Mouse (Mus musculus): Measurements from ENCODE around the gene Rnf224. TPM values are rescaled to one million over a fixed set of nuclear protein-coding genes. Genes with fewer than 3 reads are reported as not detected.

Rnf224 gene
- total and polyA plus RNA-seq, 3 experiments: 0.10 TPM; not detected in 2

DNA sequence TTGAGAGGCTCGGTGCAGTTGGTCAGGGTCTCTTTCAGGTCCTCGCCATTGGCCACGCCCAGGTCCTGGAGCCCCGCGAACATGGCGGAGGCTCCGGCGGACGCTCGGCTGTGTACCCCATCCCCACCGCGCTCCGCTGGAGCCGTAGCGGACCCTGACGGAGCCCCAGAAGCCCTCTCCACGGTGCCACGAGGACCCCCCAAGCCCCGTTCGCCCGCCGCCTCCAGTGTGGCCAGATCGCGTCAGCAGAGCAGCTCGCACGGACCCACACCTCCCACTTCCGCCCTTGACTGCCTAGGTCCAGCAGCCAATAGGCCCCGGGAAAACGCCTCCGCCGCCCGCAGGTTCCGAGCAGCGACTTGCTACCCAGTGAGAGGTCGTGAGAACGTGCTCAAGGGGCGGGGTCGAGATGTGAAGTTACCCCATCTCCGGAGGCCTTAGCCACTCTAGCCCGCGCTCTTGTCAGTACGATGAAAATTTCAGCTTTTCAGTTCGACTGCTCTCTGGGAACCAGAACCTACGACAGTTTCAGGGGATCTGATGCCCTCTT, 25.4 kb downstream of the Rnf224 start, which contains the start of gene Nelfb (continued):
- TF ChIP-seq MEF2A (IDR thresholded peaks at IDR 0.05; ENCODE audit: extremely low read depth, insufficient replicate concordance, low read depth, low read length, poor library complexity, severe bottlenecking) (no peak), ZNF384 (IDR thresholded peaks at IDR 0.05; ENCODE audit: low read depth, low read length) (no peak), ELF1 (IDR thresholded peaks at IDR 0.05; ENCODE audit: low read depth, low read length) (peak; percentile 91), HCFC1 (IDR thresholded peaks at IDR 0.05; ENCODE audit: low read depth, low read length) (peak; percentile 94), USF2 (IDR thresholded peaks at IDR 0.05; ENCODE audit: borderline replicate concordance in 1 of 2, insufficient read depth in 1 of 2, low read depth in 1 of 2, low read length in 2 of 2) (no peak), POLR2AphosphoS5 (IDR thresholded peaks at IDR 0.05; ENCODE audit: borderline replicate concordance, low read depth, low read length) (no peak), TBP (IDR thresholded peaks at IDR 0.05; ENCODE audit: low read depth, low read length) (peak; percentile 72), CHD2 (IDR thresholded peaks at IDR 0.05; ENCODE audit: low read length) (no peak), ZKSCAN1 (IDR thresholded peaks at IDR 0.05; ENCODE audit: low read depth, low read length) (no peak), MAX (IDR thresholded peaks at IDR 0.05; ENCODE audit: low read length) (peak; percentile 76; the same call in 1 of the 2 replicates)

DNA sequence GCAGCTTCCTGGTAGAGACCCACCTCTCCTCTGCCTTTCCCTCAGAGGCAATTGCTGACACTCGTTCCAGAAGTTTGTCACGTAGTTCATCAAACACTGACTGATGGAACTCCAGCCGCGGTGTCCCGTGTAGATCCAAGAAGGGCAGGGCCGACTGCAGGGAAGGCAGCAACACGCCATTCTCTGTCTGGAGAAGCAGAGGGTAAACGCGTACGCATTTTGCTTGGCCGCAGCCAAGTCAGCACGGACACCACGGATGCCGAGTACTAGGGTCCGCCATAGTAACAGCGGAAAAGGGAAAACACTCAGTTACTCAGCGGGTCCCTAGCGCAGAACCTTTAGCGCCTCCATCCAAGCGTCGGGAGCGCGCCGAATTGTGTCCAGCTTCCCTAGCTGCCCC, 25.9 kb downstream of the Rnf224 start:
- DNase-seq (ENCODE audit: low read depth, low spot score): no peak
- peaks cover 2 to 11% of the 10 kb centered on the region in 2 experiments for H3K36me3 ChIP-seq (ENCODE audit: control insufficient read depth in 1 of 2, insufficient read depth in 2 of 2, low read length in 2 of 2)
- H3K4me3 ChIP-seq (ENCODE audit: control insufficient read depth in 1 of 2, insufficient read depth in 1 of 2, low read depth in 2 of 2, low read length in 2 of 2): peak overlapping the region; percentile 69 to 97
- H3K9ac ChIP-seq (ENCODE audit: control insufficient read depth, low read depth, low read length, poor library complexity, severe bottlenecking): peak overlapping the region; percentile 93
- H3K4me1 ChIP-seq (ENCODE audit: control insufficient read depth in 1 of 2, insufficient read depth in 2 of 2, low read length in 2 of 2): peaks cover 6 to 17% of the 10 kb centered on the region in 2 experiments
- H3K79me2 ChIP-seq (ENCODE audit: control insufficient read depth, insufficient read depth, low read length, poor library complexity): peaks cover 21% of the 10 kb centered on the region
- no peaks in the 10 kb centered on the region for H3K27me3 ChIP-seq (ENCODE audit: control insufficient read depth in 1 of 2, insufficient read depth in 2 of 2, low read length in 2 of 2)
- H3K27ac ChIP-seq (ENCODE audit: control insufficient read depth, low read depth, low read length): peak overlapping the region; percentile 76
- 0 out of 2 replicates have a peak, but pooled peaks have one; percentile 43 for TF ChIP-seq UBTF (IDR thresholded peaks at IDR 0.05; ENCODE audit: borderline replicate concordance, insufficient read depth, low read depth, low read length)
- no peak for TF ChIP-seq MEF2A (IDR thresholded peaks at IDR 0.05; ENCODE audit: extremely low read depth, insufficient replicate concordance, low read depth, low read length, poor library complexity, severe bottlenecking)
- no peak for TF ChIP-seq GATA1 (IDR thresholded peaks at IDR 0.05; ENCODE audit: low read depth, low read length)
- TF ChIP-seq NRF1 (IDR thresholded peaks at IDR 0.05; ENCODE audit: insufficient read depth, low read depth, low read length, poor library complexity, severe bottlenecking): no peak
- no peaks in the 10 kb centered on the region for H3K9me3 ChIP-seq (replicated peaks; ENCODE audit: insufficient read depth, low read length)

DNA sequence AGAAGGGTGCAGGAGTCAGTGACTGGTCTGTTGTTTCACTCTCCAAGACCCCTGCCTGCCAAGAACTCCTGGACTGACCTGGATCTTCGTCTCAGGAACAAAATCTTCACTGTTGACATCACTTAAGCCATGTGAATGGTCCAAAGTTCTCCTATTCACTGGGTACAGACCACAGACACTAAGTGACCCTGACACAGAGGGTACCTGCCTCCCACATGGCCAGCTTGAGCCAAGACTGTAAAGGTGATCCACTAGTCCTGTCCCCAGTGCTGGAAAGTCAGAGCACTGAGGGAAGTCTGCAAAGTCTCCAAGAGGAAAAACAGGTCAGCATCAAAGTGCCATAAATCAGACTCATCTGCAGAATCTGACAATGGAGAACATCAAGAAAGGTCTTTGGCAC, 29.0 kb downstream of the Rnf224 start:
- H3K4me3 ChIP-seq (ENCODE audit: control insufficient read depth in 1 of 2, insufficient read depth in 1 of 2, low read depth in 2 of 2, low read length in 2 of 2): no peak overlapping the region
- no peak for DNase-seq (ENCODE audit: low read depth, low spot score)
- no peaks in the 10 kb centered on the region for H3K27me3 ChIP-seq (ENCODE audit: control insufficient read depth in 1 of 2, insufficient read depth in 2 of 2, low read length in 2 of 2)
- H3K4me1 ChIP-seq (ENCODE audit: control insufficient read depth in 1 of 2, insufficient read depth in 2 of 2, low read length in 2 of 2): peaks cover 11 to 28% of the 10 kb centered on the region in 2 experiments
- H3K9ac ChIP-seq (ENCODE audit: control insufficient read depth, low read depth, low read length, poor library complexity, severe bottlenecking): no peak overlapping the region
- TF ChIP-seq NRF1 (IDR thresholded peaks at IDR 0.05; ENCODE audit: insufficient read depth, low read depth, low read length, poor library complexity, severe bottlenecking): no peak
- no peak for TF ChIP-seq ETS1 (IDR thresholded peaks at IDR 0.05; ENCODE audit: low read depth, low read length)
- TF ChIP-seq HCFC1 (IDR thresholded peaks at IDR 0.05; ENCODE audit: low read depth, low read length): no peak
- no peak for TF ChIP-seq MAZ (IDR thresholded peaks at IDR 0.05; ENCODE audit: low read depth, low read length)
- no peak for TF ChIP-seq ZMIZ1 (IDR thresholded peaks at IDR 0.05; ENCODE audit: low read depth, low read length)
- TF ChIP-seq GATA1 (IDR thresholded peaks at IDR 0.05; ENCODE audit: low read depth, low read length): no peak
- no peak for TF ChIP-seq POLR2AphosphoS5 (IDR thresholded peaks at IDR 0.05; ENCODE audit: borderline replicate concordance, low read depth, low read length)
- no peak for TF ChIP-seq POLR2A (IDR thresholded peaks at IDR 0.05; ENCODE audit: control insufficient read depth in 1 of 2, insufficient read depth in 1 of 2, low read depth in 1 of 2, low read length in 2 of 2, poor library complexity in 1 of 2)
- TF ChIP-seq RCOR1 (IDR thresholded peaks at IDR 0.05; ENCODE audit: low read depth, low read length): no peak
- no peak for TF ChIP-seq SIN3A (IDR thresholded peaks at IDR 0.05; ENCODE audit: low read length)
- TF ChIP-seq MAX (IDR thresholded peaks at IDR 0.05; ENCODE audit: low read length): no peak
- no peak for TF ChIP-seq USF2 (IDR thresholded peaks at IDR 0.05; ENCODE audit: borderline replicate concordance in 1 of 2, insufficient read depth in 1 of 2, low read depth in 1 of 2, low read length in 2 of 2)
- TF ChIP-seq POLR2AphosphoS2 (IDR thresholded peaks at IDR 0.05; ENCODE audit: low read length): no peak
- no peak for TF ChIP-seq CHD1 (IDR thresholded peaks at IDR 0.05; ENCODE audit: low read depth, low read length)
- TF ChIP-seq KAT2A (conservative IDR thresholded peaks at IDR 0.05; ENCODE audit: low read depth, low read length): no peak
- no peak for TF ChIP-seq SMC3 (IDR thresholded peaks at IDR 0.05; ENCODE audit: low read depth, low read length)
- TF ChIP-seq NELFE (IDR thresholded peaks at IDR 0.05; ENCODE audit: low read depth, low read length): no peak
- H3K9me3 ChIP-seq (replicated peaks; ENCODE audit: insufficient read depth, low read length): no peaks in the 10 kb centered on the region
- peaks cover 6 to 19% of the 10 kb centered on the region in 2 experiments for H3K36me3 ChIP-seq (ENCODE audit: control insufficient read depth in 1 of 2, insufficient read depth in 2 of 2, low read length in 2 of 2)
- H3K79me2 ChIP-seq (ENCODE audit: control insufficient read depth, insufficient read depth, low read length, poor library complexity): peaks cover 21% of the 10 kb centered on the region
- no peak overlapping the region for H3K27ac ChIP-seq (ENCODE audit: control insufficient read depth, low read depth, low read length)
